Mouse (Mus musculus) right cerebral cortex, postnatal 36 days (tissue): Measurements from ENCODE around the gene Spock2.
"Not testable (repeated sequence)": the region's sequence is repeated elsewhere in the genome, so short reads cannot be mapped to it uniquely, and the experiment has no call there.

Experiments used
- DNase-seq, 2 experiments: peaks; one replicate each; pipeline ENCODE4 v3.0.0; 2022; ENCODE audit warnings: low spot score in 2 of 2, mixed read lengths in 1 of 2

Spock2 gene

GRCm38 (mm10) chr10:60108321-60109111 is 2.5 kb downstream of the Spock2 start:
- no peak for DNase-seq

DNA sequence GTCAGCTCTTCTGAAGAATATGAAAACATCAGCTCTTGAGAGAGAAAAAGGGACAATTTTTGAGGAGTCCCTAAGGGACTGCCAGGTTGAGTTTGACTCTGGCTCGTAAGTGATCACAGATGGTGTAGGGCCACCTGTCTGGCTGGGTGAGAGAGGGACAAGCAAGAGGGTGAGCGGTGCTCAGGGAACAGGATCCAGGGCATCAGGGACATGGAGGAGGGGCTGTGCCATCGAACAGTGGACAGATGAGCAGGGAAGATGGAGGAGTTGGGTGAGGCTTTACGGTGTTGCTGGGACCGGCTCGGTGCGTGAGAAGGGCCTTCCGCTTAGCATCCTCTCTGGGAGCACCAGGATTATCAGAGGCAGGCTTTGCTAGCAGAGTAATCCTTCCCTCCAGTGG is 3.3 kb downstream of the Spock2 start:
- DNase-seq, result no peak

- no peak for DNase-seq
Measured at GRCm38 (mm10) chr10:60109989-60110388, 4.0 kb downstream of the Spock2 start.

GRCm38 (mm10) chr10:60110908-60111475 is 5.0 kb downstream of the Spock2 start:
- no peak for DNase-seq

- no peak for DNase-seq
Measured at GRCm38 (mm10) chr10:60113965-60114690, 8.1 kb downstream of the Spock2 start.

- DNase-seq, result peak; percentile 79 to 82
Measured at GRCm38 (mm10) chr10:60115345-60116185, 9.5 kb downstream of the Spock2 start.

DNA sequence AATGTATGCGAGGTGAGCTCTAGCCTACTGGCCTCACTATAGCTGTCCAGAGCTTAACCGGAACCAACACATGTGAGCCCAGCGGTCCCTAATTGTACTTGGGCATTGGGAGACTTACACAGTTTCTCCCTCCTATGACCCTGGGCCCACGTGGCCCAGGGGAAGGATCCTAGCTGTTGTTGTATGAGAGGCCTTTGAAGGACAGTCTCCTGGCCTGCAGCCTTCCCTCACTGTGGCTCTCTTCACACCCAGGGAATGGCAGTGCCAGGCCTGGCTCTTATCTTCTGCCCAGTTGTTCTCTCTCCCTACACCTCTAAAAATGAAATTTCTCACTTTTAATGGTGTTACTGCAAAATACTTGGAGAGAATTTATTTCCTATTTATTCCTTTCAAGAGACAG is 11.0 kb downstream of the Spock2 start:
- DNase-seq, result no peak

- no peak for DNase-seq
Measured at GRCm38 (mm10) chr10:60118464-60118863, 12.4 kb downstream of the Spock2 start.

GRCm38 (mm10) chr10:60120630-60121029 is 14.6 kb downstream of the Spock2 start:
- DNase-seq, result peak; percentile 64 to 69

- no peak for DNase-seq
Measured at GRCm38 (mm10) chr10:60124078-60124477, 18.1 kb downstream of the Spock2 start.

DNA sequence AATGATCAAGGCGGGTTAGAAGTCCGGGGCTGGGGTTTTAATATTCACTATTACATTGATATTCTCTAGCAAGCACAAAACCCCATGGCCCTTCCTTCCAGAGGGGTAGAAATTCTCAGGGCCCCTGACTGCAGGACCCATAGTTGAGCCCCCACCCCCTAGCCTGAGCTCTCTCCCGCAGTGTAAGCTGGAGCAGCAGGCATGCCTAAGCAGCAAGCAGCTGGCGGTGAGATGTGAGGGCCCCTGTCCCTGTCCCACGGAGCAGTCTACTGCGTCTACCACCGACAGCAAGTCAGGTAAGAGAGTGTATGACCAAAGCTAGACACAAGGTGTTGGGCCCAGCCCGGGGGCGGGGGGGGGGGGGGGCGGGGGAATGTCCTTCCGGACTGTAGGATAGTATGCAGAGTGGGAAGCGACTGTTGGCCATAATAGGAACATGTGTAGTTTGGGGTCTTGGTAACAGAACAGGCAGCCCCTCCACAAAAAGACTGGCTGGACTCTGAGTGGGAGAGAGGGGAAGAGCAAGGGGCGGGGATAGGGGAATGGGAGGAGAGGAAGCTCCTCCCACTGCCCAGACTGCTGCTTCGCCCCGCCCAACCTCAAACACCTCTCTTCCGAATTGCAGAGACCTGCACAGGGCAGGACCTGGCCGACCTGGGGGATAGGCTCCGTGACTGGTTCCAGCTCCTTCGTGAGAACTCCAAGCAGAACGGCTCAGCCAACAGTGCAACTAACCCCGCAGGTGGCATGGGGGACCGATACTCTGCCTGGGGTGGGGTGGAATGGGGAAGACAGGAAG is 19.7 kb downstream of the Spock2 start:
- DNase-seq, result no peak

DNA sequence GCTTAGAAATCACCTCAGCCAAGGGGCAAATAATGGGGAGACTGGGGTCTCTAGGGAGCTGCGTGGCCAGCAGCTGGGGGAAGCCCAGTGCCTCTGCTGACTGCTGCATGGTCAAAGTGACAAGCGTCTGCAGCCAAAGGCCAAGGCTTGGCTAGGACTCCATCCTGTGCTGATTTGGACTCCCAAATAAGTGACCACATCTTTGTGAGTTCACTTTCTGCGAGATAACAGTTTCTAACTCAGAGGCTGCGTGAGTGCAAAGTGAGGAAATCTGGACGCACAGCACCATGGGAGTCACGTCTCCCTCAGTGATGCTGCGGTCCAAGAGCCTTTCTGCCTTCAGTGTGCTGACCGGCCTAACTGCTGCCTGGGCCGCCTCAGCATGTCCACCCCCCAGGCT is 22.3 kb downstream of the Spock2 start:
- DNase-seq, result no peak

GRCm38 (mm10) chr10:60130504-60130903 is 24.5 kb downstream of the Spock2 start:
- DNase-seq, result no peak

DNA sequence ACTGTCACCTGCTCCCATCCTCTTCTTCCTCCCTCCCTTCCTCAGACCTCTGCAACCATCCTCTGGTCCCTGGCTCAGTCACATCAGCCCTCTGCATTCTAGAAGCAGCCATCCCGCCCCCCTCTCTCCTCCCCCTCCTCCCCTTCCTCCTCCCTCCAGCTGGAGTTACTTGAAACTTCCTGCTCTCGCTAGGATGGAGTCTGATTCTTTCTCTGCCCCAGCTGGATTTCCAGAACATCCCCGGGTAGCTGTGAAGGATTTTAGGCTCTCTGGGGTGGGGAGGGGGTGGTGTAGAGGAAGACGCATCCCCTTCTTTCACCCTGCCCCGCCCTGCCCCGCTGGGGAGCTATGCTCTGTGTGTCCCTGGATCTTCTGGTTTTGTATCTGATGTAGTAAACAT is 27.5 kb downstream of the Spock2 start:
- no peak for DNase-seq

DNA sequence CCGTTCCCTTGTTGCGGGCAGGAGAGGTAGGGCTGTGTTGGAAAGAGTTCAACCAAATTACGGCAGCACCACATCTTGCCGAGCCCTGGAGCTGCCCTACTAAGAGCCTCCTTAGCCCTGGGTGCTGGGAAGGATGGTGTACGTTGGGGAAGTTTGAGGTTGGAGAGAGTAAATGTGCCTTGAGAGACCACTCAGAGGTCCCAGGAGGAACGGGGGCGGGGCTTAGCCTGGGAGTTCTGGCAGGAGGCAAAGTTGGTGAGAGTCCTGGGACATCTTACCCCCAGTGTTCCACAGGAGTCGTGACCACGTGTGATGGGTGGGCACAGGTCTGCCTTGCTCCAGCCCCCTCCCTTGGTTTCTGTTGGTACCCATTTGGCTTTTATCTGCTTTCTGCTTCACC is 28.2 kb downstream of the Spock2 start:
- DNase-seq, result no peak

DNA sequence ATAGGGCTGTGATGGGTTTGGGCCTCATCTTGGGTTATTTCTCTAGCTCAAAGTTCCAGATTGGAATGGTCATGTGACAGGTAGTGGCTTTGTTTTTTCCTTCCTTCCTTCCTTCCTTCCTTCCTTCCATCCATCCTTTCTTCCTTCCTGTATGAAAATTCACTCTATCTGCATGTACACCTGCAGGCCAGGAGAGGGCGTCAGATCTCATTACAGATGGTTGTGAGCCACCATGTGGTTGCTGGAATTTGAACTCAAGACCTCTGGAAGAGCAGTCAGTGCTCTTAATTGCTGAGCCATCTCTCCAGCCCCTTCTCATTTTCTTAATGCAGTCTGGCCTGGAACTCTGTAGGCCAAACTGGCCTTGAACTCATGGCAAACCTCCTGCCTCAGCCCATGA is 30.0 kb downstream of the Spock2 start:
- not testable (repeated sequence) for DNase-seq

DNA sequence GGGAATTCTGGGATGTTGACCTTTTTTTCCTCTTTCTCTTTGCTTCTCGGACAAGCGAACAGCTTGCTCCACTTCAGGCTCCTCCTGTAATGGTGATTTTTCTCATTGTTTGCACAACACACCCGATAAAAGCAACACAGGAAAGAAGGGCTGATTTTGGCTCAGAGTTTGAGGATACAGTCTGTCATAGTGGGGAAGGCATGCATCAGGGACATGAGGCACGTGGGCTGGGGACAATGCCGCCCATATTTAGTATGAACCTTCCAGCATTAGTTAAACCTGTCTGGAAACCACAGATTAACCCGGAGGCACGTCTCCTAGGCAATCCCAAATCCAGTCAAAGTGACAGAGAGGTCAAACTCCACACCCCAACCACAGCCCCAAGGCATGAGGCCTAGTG is 30.9 kb downstream of the Spock2 start:
- no peak for DNase-seq

DNA sequence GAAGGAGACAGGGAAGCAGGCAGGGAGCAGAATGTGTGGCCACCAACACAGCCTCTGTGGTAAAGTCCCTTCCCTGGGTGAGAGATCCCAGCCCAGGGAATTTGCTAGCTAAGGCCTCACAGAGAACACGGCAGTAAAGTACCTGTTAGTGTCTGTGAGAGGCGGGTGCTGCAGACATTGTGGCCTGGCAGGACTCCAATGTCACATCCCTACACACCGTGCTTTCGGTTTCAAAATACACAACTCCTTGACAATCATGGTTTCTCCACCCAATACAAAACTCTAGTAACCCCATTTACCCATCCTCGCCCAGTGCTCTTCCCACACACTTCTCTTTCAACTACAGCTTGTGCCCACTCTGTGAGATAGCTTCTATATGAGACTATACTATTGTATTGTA is 32.7 kb downstream of the Spock2 start:
- no peak for DNase-seq

GRCm38 (mm10) chr10:60140751-60141150 is 34.7 kb downstream of the Spock2 start:
- no peak for DNase-seq

DNA sequence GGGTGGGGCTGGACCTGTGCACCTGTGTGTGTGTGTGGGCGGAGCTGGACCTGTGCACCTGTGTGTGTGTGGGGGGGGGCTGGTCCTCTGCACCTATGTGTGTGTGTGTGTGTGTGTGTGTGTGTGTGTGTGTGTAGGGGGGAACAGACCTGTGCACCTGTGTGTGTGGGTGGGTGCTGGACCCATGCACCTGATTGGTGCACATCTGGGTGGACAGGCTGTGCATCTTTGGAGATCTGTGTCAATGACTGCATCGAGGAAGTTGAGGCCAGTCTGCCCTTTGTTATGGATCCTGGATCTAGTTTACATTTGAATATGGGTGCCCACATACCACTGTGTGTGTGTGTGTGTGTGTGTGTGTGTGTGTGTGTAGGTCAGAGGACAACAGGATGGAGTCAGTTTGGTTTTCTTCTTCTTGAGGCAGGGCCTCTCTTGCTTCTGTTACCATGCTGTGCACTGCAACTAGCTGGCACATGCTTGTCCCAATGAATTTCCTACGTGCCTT is 35.7 kb downstream of the Spock2 start:
- DNase-seq, result no peak

DNA sequence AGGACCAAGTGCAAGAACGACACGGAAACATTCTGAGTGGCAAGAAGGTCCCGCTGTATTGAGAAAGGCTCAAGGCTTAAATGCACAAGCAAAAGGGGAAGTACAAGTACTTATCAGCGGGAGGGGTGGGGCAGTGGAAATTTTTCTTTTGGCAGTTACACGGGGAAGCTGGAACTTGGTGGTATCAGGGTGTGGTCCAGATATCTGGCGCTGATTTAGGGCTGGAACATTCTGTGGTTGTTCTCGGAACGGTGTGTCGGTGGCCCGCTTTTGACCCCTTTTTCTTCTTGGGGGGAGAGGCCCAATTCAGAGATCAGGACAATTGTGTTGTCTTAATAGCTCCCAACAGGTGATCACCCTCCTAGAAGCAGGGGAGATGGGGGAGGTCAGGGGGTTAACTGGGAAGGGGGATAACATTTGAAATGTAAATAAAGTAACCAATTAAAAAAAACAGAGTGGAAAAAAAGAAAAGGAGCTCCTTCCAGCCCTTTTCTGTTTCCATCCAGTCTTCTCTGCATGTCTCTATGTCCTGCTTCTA is 41.6 kb downstream of the Spock2 start:
- not testable (repeated sequence) for DNase-seq
